Mouse (Mus musculus) hindbrain, embryonic 14.5 days (tissue): ENCODE results near the gene Sprr2h. TPM values are rescaled to one million over a fixed set of nuclear protein-coding genes. Genes with fewer than 3 reads are reported as not detected.

ENCODE experiments used
- ATAC-seq: fragments of 200-750 bp; cut with Nextera tagmentation; 2 replicates; pipeline ENCODE4 v1.8.0; 2017; ENCODE audit warnings: moderate number of reproducible peaks, mild to moderate bottlenecking, moderate TSS enrichment, moderate library complexity; ENCODE audit not compliant: low FRiP score
- DNase-seq: peaks from one replicate; pipeline ENCODE4 v3.0.0-alpha.2; 2015; ENCODE audit warnings: low spot score
- H3K27ac ChIP-seq: fragments of 300-500 bp; sonication (generic); 2 replicates; pipeline ENCODE4 v1.5.1; 2014; ENCODE audit warnings: mild to moderate bottlenecking, moderate library complexity
- H3K27me3 ChIP-seq: fragments of 300-500 bp; sonication (generic); 2 replicates; pipeline ENCODE4 v1.6.1; 2014; ENCODE audit warnings: mild to moderate bottlenecking, low read length, mixed read lengths; ENCODE audit not compliant: control insufficient read depth, insufficient read depth
- H3K36me3 ChIP-seq: fragments of 300-500 bp; sonication (generic); replicated peaks from 2 replicates; pipeline ENCODE4 v1.6.1; 2014; ENCODE audit not compliant: control insufficient read depth, insufficient read depth
- H3K4me1 ChIP-seq: fragments of 300-500 bp; sonication (generic); replicated peaks from 2 replicates; pipeline ENCODE4 v1.6.1; 2014; ENCODE audit warnings: antibody characterized with exemption, low read length, mixed read lengths; ENCODE audit not compliant: control insufficient read depth, insufficient read depth
- H3K4me2 ChIP-seq: fragments of 300-500 bp; sonication (generic); replicated peaks from 2 replicates; pipeline ENCODE4 v1.6.1; 2014; ENCODE audit warnings: mild to moderate bottlenecking, moderate library complexity
- H3K4me3 ChIP-seq: fragments of 300-500 bp; sonication (generic); replicated peaks from 2 replicates; pipeline ENCODE4 v1.5.1; 2014; ENCODE audit warnings: mild to moderate bottlenecking, low read length
- H3K9ac ChIP-seq: fragments of 300-500 bp; sonication (generic); 2 replicates; pipeline ENCODE4 v1.6.1; 2014
- H3K9me3 ChIP-seq: fragments of 300-500 bp; sonication (generic); 2 replicates; pipeline ENCODE4 v1.6.1; 2016; ENCODE audit warnings: low read length; ENCODE audit not compliant: control insufficient read depth
- WGBS: fragments of 180-500 bp; shearing (Covaris S2); extraction: QIAGEN DNeasy Blood & Tissue Kit; methylation state at CpG from one replicate; pipeline ENCODE4 v1.1.7; 2014; 5-methylcytosine and 5-hydroxymethylcytosine counted together
- polyA plus RNA-seq: library from polyadenylated mRNA; unstranded; fragments of >200 nt; fragmentation: Nextera tagmentation; extraction: Ambion mirVana; gene quantifications from 2 replicates; pipeline ENCODE4 v1.2.1, GENCODE M21; 2014

The Sprr2h gene
- not detected in 2 replicates for polyA plus RNA-seq

- Histone ChIP-seq H3K4me2 (no peak within 1 kb of the TSS), H3K27me3 (no peaks in the 10 kb centered on the region), H3K9ac (no peak within 1 kb of the TSS), H3K4me3 (no peak within 1 kb of the TSS), H3K4me1 (no peaks in the 10 kb centered on the region), H3K36me3 (no peaks in the 10 kb centered on the region), H3K27ac (no peak within 1 kb of the TSS), H3K9me3 (no peaks in the 10 kb centered on the region)
- ATAC-seq (no peak), DNase-seq (no peak)
- WGBS = 82% methylated on average over 1 of the region's 1 CpGs
Observed at GRCm38 (mm10) chr3:92385385-92385784, at the start of gene Sprr2h. Gene Sprr2h (plus strand): TSS chr3:92385685.

GRCm38 (mm10) chr3:92336278-92336677 lies 49.2 kb upstream of the Sprr2h start:
- no peaks in the 10 kb centered on the region for H3K9me3 ChIP-seq
- H3K27ac ChIP-seq = no peak overlapping the region
- no peaks in the 10 kb centered on the region for H3K27me3 ChIP-seq
- H3K36me3 ChIP-seq = no peaks in the 10 kb centered on the region
- 92% methylated on average over 1 of the region's 1 CpGs for WGBS
- no peaks in the 10 kb centered on the region for H3K4me1 ChIP-seq
- H3K4me3 ChIP-seq = no peak overlapping the region
- no peak overlapping the region for H3K9ac ChIP-seq
- no peak for DNase-seq
- ATAC-seq = no peak
- H3K4me2 ChIP-seq = no peak overlapping the region

GRCm38 (mm10) chr3:92338840-92339239 lies 46.6 kb upstream of the Sprr2h start, which contains the start of gene Sprr2d:
Gene Sprr2d (plus strand): TSS chr3:92339140.
- no peaks in the 10 kb centered on the region for H3K36me3 ChIP-seq
- no peak within 1 kb of the TSS for H3K9ac ChIP-seq
- no peak within 1 kb of the TSS for H3K4me2 ChIP-seq
- no peak for DNase-seq
- H3K9me3 ChIP-seq = no peaks in the 10 kb centered on the region
- no peaks in the 10 kb centered on the region for H3K27me3 ChIP-seq
- 94% methylated on average over 5 of the region's 5 CpGs for WGBS
- H3K4me3 ChIP-seq = no peak within 1 kb of the TSS
- ATAC-seq = no peak
- H3K27ac ChIP-seq = no peak within 1 kb of the TSS
- no peaks in the 10 kb centered on the region for H3K4me1 ChIP-seq

GRCm38 (mm10) chr3:92351843-92352242 lies 33.6 kb upstream of the Sprr2h start, which contains the start of gene Sprr2e:
Gene Sprr2e (plus strand): TSS chr3:92352143.
- no peaks in the 10 kb centered on the region for H3K27me3 ChIP-seq
- H3K36me3 ChIP-seq = no peaks in the 10 kb centered on the region
- H3K27ac ChIP-seq = no peak within 1 kb of the TSS
- ATAC-seq (no peak), DNase-seq (no peak)
- no peak within 1 kb of the TSS for H3K9ac ChIP-seq
- H3K4me1 ChIP-seq = no peaks in the 10 kb centered on the region
- no peaks in the 10 kb centered on the region for H3K9me3 ChIP-seq
- 88% methylated on average over 2 of the region's 2 CpGs for WGBS
- H3K4me2 ChIP-seq = no peak within 1 kb of the TSS
- H3K4me3 ChIP-seq = no peak within 1 kb of the TSS

- Histone ChIP-seq H3K4me2 (no peak overlapping the region), H3K4me1 (no peaks in the 10 kb centered on the region), H3K9me3 (0 out of 2 replicates have a peak, but pooled peaks cover 7% of the 10 kb centered on the region), H3K9ac (no peak overlapping the region), H3K4me3 (no peak overlapping the region), H3K36me3 (no peaks in the 10 kb centered on the region), H3K27ac (no peak overlapping the region), H3K27me3 (no peaks in the 10 kb centered on the region)
- DNase-seq (no peak), ATAC-seq (no peak)
Observed at GRCm38 (mm10) chr3:92361619-92362018, 23.9 kb upstream of the Sprr2h start.

- Histone ChIP-seq H3K36me3 (no peaks in the 10 kb centered on the region), H3K4me3 (no peak within 1 kb of the TSS), H3K9me3 (no peaks in the 10 kb centered on the region), H3K4me2 (no peak within 1 kb of the TSS), H3K9ac (no peak within 1 kb of the TSS), H3K4me1 (no peaks in the 10 kb centered on the region), H3K27ac (no peak within 1 kb of the TSS), H3K27me3 (no peaks in the 10 kb centered on the region)
- ATAC-seq (no peak), DNase-seq (no peak)
- WGBS = 74% methylated on average over 3 of the region's 3 CpGs
Observed at GRCm38 (mm10) chr3:92364887-92365286, 20.6 kb upstream of the Sprr2h start, which contains the start of gene Sprr2f. Gene Sprr2f (plus strand): TSS chr3:92365187.

GRCm38 (mm10) chr3:92373613-92374012 lies 11.9 kb upstream of the Sprr2h start:
- no peaks in the 10 kb centered on the region for H3K27me3 ChIP-seq
- no peak for ATAC-seq
- no peaks in the 10 kb centered on the region for H3K9me3 ChIP-seq
- H3K4me3 ChIP-seq = no peak overlapping the region
- H3K36me3 ChIP-seq = no peaks in the 10 kb centered on the region
- no peak overlapping the region for H3K4me2 ChIP-seq
- no peak overlapping the region for H3K9ac ChIP-seq
- H3K27ac ChIP-seq = no peak overlapping the region
- 76% methylated on average over 2 of the region's 2 CpGs for WGBS
- no peaks in the 10 kb centered on the region for H3K4me1 ChIP-seq
- no peak for DNase-seq

GRCm38 (mm10) chr3:92394301-92394700 lies 8.8 kb downstream of the Sprr2h start:
- no peak for DNase-seq
- no peak for ATAC-seq
- Histone ChIP-seq H3K4me3 (no peak overlapping the region), H3K4me1 (no peaks in the 10 kb centered on the region), H3K9me3 (no peaks in the 10 kb centered on the region), H3K36me3 (no peaks in the 10 kb centered on the region), H3K27ac (no peak overlapping the region), H3K4me2 (no peak overlapping the region), H3K27me3 (no peaks in the 10 kb centered on the region), H3K9ac (no peak overlapping the region)
- 73% methylated on average over 1 of the region's 1 CpGs for WGBS

- Histone ChIP-seq H3K36me3 (no peaks in the 10 kb centered on the region), H3K27me3 (no peaks in the 10 kb centered on the region), H3K4me1 (no peaks in the 10 kb centered on the region), H3K9ac (no peak within 1 kb of the TSS), H3K4me3 (no peak within 1 kb of the TSS), H3K9me3 (no peaks in the 10 kb centered on the region), H3K27ac (no peak within 1 kb of the TSS), H3K4me2 (no peak within 1 kb of the TSS)
- no peak for DNase-seq
- ATAC-seq = no peak
- 95% methylated on average over 2 of the region's 2 CpGs for WGBS
Observed at GRCm38 (mm10) chr3:92407691-92408090, 22.2 kb downstream of the Sprr2h start, which contains the start of gene Sprr2i. Gene Sprr2i (plus strand): TSS chr3:92407991.

GRCm38 (mm10) chr3:92417782-92418181 lies 32.3 kb downstream of the Sprr2h start, which contains the start of gene Sprr2j-ps:
Gene Sprr2j-ps (plus strand): TSS chr3:92418082.
- Histone ChIP-seq H3K27ac (no peak within 1 kb of the TSS), H3K4me1 (no peaks in the 10 kb centered on the region), H3K36me3 (no peaks in the 10 kb centered on the region), H3K9ac (no peak within 1 kb of the TSS), H3K4me2 (no peak within 1 kb of the TSS), H3K4me3 (no peak within 1 kb of the TSS), H3K27me3 (no peaks in the 10 kb centered on the region), H3K9me3 (no peaks in the 10 kb centered on the region)
- DNase-seq (no peak), ATAC-seq (no peak)
- 96% methylated on average over 2 of the region's 2 CpGs for WGBS
